Mouse (Mus musculus) yolk sac, embryonic 10.5 days (tissue): Measurements from ENCODE around the gene Slc12a8.

Experiments used
- DNase-seq: peaks from one replicate; pipeline ENCODE4 v3.0.0-alpha.2; 2017; ENCODE audit warnings: low spot score

Gene Slc12a8

DNA sequence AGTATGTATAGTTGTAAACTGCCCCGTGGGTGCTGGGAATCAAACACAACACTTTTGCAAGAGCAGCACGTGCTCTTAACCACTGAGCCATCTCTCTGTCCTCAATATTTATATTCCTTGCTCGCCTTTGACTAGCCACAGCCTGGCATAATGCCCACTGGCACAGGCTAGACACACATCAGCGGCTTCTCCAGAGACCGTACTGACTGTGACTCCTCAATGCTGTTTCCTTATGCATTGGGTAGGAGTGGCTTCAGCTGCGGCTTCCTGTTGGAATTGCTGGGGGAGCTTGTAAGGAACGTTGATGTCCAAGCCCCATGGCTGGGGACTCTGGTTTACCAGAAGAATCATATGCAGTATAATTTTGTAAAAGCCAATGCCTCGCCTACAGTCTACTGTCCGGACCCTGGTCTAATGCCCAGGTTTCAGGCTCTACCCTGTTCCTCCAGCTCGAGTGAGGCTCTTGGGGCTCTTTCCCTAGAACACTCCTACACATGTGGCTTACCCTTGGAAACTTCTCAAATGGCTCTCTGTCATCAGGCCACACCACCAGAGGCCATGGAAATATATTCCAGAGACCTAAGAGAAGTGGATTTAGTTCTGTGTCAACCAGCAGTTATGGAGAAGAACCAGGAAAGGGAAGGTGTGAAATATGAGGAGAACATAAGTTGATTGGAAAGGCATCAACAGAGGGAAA, 158.2 kb downstream of the Slc12a8 start:
- no peak for DNase-seq

DNA sequence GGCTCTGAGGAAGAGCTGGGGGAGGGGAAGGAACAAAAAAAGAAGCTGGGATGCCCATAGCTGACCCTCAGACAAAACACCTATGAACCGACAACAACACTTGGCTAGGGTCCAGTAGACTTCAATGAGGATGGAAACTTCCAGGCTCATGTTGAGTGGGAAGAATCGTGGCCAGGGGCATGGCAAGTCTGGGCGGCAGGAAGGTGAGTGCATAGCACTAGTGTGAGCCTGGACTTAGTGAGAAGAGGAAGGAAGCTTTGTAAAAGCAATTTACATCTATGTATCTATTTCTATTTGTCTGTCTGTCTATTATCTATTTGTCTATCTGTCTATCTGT, 158.7 kb downstream of the Slc12a8 start:
- no peak for DNase-seq

DNA sequence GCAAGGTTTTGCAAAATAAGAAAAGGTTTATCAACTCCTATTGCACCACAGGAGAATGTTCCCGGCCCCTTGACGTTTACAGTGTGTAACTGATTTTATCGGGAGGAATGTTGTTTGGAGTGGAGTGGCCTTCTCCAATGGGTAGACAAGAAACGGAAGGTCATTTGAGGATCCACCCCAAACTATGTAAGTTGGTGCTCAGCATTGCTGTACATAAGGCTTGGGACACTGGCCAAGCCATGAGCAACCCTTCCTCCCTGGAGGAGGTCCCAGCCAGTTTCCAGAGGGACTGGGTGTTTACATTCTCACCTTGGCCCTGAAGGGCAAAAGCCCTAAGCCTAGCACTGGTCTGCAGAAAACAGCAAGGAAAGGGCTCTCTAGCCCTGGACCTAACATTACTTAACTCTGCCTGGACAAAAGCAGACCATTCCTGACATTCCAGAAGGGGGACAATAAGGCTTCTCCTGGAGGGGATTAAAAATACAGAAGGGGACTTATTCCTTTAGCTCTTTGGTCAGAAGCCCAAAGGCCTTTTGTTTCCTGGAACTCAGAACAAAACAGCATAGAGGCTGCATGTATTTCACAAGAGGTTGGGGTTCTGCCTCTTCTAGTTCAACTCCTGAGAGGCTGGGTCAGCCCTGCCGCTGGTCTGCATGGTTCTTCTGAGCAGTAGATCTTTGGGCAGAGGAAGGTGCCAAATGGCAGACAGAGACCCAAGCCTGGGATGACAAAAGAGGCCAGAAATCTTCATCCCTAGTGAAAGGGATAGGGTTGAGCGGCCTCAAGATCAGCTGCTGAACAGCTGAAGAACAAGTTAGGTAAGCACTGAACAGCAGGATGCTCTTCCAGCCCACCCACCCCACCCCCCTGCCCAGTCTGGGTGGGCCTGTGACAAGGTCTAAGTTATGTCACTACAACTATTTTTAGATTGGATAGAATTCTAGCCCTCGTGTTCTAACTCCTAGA, 159.5 kb downstream of the Slc12a8 start:
- peak; percentile 14 for DNase-seq

DNA sequence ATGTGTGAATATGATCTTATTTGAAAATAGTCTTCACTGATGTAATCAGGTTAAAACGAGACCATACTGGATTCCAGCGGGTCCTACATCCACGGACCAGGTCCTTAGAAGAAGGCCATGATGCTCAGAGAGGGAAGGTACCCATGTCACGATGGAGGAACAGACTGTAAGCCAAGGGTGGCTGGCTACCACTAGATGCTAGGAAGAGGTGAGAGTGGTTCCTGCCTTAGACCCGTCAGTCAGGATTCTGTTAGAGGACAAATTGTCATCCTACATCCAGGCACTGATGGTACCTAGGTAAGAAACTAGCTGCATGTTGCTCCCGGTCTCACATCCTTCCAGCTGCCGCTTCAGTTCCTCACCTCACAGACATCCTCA, 160.2 kb downstream of the Slc12a8 start:
- DNase-seq: no peak

DNA sequence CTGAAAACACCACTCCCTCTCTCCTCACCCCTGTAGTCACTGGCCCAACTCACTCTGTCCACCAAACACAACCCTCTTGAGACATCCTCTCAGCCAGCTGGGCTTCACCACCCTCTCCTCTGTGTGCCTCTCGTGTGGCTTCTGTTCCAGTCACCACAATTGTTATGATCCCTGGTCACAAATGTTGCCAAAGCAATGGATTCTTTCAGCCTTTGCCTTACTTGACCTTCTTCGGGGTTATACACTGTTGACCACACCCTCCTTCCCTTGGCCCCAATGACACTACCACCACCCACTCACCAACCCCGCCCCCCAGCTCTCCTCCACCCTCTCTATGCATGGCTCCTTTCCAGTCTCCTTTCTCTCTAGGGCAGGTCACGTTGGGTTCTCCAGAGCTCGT, 160.8 kb downstream of the Slc12a8 start:
- no peak for DNase-seq

DNA sequence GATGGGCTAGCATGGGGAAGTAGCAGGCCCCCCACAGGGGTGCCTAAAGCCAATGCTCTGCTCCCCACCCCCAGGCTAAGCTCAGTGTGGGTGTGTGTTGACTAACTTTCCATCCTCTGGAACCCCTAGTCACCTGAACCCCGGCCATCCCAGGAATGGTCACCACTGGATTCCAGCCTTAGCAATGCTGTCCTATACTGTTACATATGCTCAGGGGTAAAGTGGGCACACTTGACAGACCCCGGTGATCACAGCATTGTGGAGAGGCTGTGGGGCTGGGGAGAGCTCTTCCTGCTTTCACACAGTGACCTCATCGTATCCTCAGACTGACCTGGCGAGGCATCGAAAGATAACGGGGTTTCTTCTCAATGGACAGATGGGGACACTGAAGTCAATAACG, 163.1 kb downstream of the Slc12a8 start:
- no peak for DNase-seq

DNA sequence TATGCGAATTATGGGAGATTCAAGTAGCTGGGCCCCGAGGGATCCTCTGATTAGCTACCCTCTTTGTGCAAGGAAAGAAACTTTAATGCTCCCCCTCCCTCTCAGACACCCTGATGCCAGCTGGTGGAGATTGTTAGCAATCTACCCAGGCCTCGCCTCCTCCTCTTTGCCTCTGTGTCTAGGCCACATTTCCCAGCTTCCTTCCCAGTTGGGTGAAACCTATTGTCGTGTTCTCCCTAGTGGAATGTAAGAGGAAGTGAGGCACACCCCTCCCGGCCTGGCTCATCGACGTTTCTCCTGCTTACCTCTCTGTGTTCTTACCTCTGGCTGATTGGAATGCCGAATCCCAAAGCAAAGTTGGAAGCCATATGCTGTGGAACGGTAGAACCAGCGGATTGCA, 163.7 kb downstream of the Slc12a8 start:
- DNase-seq: no peak

DNA sequence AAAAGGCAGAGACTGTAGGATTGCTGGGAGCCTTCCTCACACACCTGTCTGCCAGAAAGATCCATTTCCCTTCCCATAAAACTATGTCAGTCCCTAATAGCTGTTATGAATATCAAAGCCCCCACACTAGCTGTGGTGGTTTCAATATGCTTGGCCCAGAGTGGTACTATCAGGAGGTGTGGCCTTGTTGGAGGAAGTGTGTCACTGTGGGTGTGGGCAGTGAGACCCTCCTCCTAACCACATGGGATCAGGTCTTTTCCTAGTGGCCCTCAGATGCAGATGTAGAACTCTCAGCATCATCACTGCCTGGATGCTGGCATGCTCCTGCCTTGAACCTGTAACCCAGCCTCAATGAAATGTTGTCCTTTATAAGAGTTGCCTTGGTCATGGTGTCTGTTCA, 164.5 kb downstream of the Slc12a8 start:
- DNase-seq: no peak

DNA sequence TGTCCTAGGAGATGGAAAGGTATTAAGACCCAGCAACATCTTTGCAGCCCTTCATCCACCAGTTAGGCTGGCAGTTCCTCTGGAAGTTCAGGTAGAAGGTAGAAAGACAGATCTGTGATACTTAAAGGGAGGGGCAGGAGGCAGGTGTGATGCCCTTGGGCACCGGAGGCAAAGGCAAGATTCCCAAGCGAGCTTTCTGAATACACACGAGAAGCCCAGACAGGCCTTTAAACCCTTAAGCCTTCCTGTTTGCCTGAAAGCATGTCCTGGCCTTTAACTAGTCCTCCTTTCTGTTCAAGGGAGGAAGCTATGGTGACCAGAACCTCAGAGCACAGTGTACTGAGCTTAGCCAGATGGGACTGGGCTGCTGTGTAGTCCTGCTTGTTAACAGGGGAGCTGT, 165.5 kb downstream of the Slc12a8 start:
- DNase-seq: no peak

DNA sequence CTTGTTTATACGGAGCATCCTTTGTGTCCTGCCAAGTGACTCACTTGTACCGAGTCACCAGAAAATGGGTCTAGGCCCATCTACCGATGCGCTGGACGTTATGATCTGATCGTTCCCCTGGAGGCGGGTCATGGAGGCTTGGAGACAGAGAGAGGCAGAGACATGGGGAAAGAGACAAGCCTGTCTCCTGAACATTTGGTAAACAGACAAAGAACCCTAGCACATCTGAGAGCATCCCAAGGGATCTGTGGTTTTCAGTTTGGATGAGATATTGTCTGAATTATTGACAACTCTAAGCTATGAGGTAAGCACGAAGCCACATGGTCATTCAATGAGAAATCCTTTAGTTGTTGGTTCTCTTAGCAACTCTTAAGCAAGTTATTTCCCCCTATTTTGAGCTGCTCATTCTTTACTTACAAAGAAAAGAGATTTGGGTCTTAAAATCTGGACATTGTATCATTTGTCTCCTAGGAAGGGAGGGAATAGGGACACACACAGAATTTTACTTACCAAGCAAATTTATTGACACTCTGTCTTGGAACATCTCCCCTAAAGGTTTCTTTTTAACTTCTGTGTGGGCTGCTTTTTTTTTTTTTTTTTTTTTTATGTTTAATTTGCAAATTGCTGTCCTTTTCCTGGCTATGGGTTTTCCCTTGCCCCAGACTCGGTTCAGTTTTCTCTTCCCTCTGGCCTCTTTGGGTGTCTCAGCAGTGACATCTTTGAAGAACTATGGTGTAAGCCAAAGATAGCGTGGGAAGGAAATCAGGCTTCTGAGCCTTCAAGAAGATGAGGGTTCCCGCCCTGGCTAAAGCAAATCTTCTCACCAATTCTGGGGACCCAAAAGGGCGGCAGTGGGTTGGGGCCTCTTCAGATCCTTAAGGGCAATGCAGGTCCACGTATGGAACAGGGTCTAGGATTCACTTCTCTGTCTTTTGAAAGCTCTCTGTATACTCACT, 166.4 kb downstream of the Slc12a8 start:
- no peak for DNase-seq

DNA sequence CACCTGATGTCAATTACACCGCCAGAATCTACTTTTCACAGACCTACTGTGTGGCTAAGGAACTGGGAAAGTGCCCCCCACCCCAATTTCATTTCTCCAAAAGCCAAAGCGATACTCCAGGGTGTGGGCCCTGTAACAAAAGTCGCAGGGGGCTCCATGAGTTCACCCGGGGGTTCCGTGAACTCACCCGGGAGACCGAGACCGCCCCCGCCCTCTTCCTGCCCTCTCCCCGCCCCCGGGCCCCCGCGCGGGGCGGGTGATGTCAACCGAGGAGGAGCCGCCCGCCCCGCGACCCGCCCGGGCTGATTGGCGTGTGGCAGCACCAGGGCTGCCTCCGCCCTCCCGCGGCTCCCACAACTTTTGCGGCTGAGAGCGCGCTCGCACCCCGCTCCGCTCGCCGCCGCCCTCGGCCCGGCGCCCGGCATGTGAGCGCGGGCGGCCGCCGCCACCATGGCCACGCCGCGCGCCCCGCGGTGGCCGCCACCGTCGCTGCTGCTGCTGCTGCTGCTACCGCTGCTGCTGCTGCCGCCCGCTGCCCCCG, 167.1 kb downstream of the Slc12a8 start, which contains the start of gene Heg1:
TSS of gene Heg1 (plus strand) at position 209 of the 541 bp plus-strand sequence.
- DNase-seq: peak; percentile 68

DNA sequence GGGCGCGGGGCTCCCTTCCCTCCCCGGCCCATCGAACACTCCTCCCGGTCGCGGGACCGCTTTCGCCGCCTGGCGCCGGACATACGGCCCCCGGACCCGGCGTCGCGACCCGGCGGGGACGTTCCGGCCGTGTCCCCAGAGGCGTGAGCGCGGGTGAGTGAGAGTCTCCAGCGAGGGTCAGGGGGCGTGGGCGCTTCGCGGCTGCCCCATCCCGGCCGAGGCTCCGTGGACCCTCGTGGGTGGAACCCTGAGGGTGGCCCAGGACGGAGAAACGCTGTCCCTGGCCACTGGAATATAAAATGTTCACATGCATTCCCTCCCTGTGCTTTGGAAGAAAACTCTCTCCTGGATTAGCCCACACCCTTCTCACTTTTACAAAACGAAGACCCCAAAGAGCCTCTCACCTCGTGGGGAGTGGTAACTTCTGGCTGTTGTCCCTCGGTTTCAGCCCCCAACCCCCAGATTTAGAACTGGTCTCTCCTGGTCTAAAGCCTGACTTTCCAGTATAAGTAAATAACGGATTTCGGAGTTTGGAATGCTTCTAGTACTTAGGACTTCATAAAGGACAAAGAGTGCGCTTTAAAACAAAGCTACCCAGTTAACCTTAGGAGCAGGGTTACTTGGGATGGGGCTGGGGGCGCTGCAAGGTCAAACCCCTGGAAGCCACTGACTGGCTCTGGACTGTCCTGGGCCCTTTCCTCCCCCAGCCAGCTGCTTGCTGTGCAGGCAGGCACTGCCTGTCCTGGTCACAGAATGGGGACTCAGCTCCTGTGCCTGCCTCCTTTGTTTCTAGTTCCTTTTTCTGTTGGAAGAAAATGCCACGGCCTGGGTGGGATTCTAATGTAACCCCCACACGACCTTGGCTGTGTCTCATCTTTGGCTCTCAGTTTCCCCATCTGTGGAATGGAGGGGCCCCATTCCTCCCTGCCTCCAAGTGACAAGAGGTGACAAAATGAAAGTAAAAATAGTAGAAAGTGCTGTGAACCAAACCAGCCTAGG, 167.9 kb downstream of the Slc12a8 start:
- peak; percentile 19 for DNase-seq

DNA sequence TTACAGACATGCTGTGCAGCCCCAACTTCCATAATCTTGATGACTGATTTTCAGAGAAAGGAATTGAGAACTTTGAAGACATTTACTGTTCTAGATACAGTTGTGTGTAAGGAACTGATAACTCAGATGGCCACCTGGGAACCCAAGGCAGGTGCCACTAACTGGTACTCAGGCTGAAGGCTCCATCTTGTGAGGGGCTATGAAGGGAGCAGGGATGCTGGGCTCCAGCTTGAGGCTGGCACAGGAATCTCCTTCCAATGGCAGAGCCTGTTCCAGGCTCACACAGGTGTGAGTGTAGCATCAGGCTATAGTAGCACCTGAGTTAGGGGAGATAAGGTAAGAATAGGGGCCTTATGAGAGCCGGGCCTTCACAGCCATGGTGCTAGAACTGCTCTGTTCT, 168.9 kb downstream of the Slc12a8 start:
- no peak for DNase-seq

DNA sequence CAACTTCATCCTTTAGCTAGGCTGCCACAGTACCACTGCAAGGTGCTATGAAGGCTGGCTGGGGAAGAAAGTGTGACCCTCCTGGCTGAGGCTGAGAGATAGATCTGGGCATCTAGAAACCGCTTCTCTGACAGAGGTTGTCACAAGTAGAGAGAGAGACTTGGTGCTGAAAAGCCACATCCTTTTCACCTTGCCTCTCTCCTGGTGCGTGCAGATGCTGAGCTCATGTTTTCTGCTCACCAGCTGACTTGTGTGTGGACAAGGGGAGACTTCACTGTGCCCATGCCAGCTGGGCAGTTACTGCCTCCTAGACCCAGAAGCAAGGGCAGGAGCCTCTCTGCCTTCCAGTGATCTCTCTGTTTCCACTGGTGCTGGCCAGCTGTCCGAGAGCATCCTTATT, 170.6 kb downstream of the Slc12a8 start:
- no peak for DNase-seq

DNA sequence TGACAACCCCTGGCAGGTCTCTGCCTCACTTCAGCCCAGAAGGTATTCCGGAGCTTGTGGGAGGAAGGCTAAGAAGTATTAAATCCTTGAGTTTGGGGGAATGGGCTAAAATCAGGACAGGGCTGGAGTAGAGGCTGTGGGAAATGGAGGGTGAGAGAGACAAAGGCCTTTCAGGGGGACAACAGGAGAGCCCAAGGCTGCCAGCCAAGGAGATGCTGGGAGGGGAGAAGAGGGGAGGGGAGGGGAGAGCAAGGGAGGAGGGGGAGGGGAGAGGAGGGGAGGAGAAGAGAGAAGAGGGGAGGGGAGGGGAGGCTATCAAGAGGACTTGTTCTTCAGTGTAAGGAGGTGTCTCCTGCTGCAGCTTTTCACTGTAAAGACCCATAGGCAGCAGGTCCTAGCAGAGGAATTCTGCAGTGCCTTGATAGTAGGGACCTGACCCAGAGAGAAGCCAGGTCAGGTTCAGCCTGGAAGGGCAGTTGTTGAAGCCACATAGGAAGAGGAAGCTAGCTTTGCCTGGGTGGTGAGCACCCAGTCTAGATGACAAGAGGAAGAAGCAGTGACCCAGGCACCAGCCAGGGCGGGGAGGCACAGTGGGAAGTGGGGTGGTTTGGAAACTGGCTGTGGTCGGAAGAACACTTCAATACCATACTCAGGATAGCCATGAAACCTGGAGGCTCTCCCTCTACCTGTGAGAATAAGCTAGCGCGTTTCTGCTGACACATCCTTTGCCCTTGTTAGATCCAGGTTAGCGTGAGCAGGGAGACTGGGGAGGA, 174.0 kb downstream of the Slc12a8 start:
- no peak for DNase-seq

DNA sequence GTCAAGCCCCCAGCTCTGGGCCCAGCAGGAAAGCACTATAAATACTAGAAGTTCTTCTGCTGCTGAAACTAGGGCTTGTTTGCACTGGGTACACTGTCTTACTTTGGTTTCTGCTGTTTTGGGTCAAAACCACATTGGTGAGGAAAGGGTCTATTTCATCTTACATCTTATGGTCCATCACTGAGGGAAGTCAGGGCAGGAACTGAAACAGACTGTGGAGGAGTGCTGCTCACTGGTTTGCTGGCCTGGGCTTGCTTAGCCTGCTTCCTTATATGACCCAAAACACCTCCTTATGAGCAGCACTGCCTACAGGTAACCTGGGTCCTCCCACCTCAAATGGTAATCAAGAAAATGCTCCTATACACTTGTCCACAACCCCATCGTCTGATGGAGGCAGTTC, 176.4 kb downstream of the Slc12a8 start:
- DNase-seq: no peak

DNA sequence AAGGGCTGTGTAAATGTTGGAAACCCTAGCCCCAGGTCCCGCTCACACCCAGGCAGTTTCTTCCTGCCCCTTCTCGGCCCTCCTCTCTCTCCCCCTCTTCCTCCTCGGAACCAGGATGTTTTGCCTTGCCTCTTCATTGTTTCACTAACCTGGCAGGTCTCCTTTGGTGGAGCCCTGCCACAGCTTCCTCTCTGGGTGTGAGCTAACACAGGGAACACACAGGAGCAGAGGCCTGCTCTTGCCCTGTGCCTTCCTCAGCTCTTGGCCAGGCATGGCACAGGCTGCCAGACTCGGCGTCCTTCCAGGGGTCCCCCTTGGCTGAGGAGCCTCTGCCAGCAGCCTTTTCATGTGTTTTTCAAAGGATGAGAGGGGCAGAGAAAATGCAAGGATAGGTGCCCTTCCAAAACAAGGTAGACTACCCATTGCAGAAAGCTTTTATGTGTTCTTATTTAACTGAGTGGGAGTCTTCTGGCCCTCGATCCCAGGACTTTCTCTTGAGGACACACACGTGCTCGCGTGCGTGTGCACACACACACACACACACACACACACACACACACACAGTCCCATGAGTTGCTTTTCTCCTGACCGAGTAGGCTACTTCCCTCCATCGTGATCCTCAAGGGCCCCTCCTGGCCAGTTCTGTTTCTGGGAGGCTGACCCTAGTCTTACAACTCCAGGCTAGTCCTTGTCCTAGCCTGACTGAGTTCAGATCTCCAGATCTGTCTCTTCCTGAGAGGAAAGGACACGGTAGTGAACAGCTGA, 179.9 kb downstream of the Slc12a8 start:
- DNase-seq: no peak

DNA sequence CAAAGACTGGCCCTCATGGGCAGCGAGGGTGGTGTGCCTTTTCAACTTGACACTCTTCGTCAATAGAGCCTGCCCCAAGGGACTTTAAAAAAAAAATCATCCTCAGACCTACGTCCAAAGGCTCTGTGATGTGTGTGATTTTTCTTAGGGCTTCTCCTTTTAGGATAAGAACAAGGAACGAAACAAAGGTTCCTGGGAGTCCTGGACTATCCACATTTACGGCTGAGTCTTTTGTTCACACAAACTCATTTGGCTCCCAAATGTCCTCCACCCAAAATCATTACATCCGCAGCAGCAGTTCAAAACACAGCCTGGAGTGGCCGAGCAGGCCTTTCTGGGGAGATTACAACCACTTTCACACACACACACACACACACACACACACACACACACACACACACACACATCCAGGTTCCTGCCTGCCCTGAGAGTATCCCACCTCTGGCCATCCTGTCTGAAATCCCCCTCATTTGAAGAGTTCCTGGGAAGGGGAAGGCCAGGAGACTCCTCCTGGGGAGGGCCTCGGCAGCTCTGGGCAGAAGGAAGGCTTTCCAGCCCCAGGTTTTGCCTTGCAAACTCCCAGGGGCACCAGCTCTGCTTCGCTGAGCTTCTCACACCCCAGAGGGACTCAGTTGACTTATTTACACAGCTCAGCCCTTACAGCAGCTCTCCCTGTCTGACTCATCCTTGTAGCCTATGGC, 180.6 kb downstream of the Slc12a8 start:
- no peak for DNase-seq
